Mouse (Mus musculus) brain, embryonic 18.5 days (tissue): ENCODE measurements at regions not wholly inside any gene's neighbourhood (a gene's known extent, or its start where the extent isn't known, plus 50 kb on each side); places are given as distances from the start of the nearest gene placed in this dataset.

ENCODE experiments used
- DNase-seq: peaks from one replicate; pipeline ENCODE4 v3.0.0-alpha.2; 2012; ENCODE audit warnings: low read depth, low spot score

GRCm38 (mm10) chr3:66592259-66592658 is 295.6 kb upstream of the Veph1 start:
- no peak for DNase-seq

DNA sequence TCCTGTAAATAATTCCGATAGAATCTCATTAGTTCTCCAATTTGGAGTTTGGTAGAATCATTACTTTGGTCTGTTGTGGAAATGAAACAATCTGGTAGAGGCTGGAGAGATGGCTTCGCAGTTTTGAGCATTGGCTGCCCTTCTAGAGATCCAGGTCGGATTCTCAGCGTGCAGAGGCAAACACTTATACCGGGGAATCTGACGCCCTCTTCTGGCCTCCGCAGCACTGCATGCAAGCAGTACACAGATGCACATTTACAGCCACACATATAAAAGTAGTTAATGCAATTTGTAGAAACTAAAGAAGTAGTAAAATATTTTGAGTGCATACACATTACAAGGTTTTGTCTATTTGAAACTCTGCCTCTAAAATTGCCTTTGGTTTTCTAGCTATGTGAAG is 294.1 kb upstream of the Veph1 start:
- no peak for DNase-seq

GRCm38 (mm10) chr3:66589483-66589882 is 292.8 kb upstream of the Veph1 start:
- no peak for DNase-seq

DNA sequence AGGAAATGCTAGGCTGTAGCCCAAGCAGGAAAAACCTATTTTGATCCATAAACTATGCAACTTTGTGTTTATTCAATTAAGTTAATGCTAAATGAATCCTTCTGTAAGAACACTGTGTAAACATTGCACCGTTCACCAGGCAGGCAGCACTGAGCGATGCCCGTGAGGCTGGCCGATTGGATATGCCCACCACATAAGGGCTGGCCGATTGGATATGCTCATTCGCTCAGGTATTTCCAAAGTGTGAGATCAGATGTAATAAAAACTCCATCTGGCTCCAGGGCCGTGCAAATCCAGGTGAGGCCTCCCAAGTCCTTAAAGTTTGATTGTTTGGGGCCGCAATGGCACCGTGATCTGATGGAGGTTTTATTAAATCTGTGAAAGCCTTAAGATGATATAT is 288.2 kb upstream of the Veph1 start:
- no peak for DNase-seq

DNA sequence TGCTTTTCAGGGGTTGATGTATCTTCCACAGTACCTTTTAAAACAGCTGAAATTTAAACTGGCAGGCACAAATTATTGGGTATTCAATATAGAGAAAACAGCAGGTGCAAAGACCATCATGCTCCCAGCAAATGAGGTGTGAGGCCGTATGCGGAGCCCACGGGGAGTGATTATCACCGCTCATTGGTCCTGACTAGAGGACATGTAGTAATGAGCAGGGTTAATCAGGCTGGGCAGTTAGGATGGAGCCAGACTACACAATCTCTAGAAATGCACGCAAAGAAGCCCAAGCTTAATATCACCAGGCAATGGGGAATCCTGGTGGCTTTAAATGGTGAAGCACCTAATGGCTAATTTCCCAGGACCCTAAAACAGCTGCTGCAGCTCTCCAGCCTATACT is 287.5 kb upstream of the Veph1 start:
- DNase-seq, result no peak

DNA sequence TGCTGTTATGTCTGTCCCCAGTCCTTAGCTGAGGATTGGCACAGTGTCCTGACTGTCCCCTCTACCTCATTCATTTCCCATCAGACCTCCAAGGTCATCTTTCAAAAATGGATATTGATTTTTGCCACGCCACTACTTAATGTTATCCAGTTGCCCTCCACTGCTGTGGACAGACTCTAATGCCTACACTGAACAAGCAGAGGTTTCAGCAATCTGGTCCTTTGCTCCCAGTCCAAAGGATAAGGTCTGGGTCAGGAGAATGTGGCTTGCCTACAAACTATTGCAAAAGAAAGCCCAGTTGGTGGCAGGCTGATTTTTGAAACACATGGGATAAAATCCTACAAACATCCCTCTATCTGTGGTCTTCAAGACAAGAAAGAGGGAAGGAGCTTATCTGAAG is 280.0 kb upstream of the Veph1 start:
- DNase-seq, result no peak

- no peak for DNase-seq
Observed at GRCm38 (mm10) chr3:66574321-66574720, 277.7 kb upstream of the Veph1 start.

- no peak for DNase-seq
Observed at GRCm38 (mm10) chr3:66572887-66573519, 276.4 kb upstream of the Veph1 start.

DNA sequence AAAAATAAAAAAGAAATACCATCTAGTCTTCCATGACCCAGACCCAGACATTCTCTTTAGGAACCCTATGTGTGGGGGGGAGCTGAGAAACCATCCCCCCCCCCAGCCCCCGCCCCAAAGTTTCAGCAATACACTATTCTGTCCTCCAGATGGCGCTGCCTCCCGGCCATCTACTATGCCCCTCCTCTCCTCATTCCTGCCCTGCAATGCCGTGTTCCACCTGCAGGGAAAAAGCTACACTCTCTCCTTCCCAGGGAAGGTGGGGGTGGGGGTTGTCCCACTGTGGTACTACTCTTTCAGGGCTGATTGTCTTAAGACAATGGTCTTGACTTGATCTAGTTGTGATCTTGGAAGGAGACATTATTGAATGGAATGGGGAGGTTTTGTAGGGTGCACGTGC is 273.7 kb upstream of the Veph1 start:
- DNase-seq, result no peak

- peak; percentile 12 for DNase-seq
Observed at GRCm38 (mm10) chr3:66564268-66565245, 267.9 kb upstream of the Veph1 start.

GRCm38 (mm10) chr3:66563329-66563728 is 266.7 kb upstream of the Veph1 start:
- DNase-seq, result no peak

DNA sequence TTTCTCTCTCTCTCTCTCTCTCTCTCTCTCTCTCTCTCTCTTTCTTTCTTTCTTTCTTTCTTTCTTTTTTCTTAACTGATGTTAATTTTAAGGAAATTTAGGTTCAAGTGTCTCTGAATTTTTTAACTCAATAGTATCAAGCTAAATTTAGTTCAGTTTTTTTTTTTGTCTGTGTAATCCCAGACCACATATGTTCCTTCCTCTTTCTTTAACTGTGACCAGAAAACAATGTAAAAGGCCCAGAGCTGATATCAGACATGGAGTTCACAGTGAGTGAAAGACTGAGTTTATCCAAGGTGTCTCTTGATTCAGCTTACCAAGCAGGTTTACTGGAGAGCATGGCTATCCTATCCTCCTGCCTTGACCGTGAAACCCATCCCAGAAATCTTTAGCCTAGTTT is 258.9 kb upstream of the Veph1 start:
- DNase-seq, result no peak

- DNase-seq, result no peak
Observed at GRCm38 (mm10) chr3:66550920-66551319, 254.3 kb upstream of the Veph1 start.

- DNase-seq, result no peak
Observed at GRCm38 (mm10) chr3:66546576-66546975, 249.9 kb upstream of the Veph1 start.

GRCm38 (mm10) chr3:66544139-66544933 is 247.7 kb upstream of the Veph1 start:
- DNase-seq, result no peak

GRCm38 (mm10) chr3:66542865-66543264 is 246.2 kb upstream of the Veph1 start:
- DNase-seq, result no peak

DNA sequence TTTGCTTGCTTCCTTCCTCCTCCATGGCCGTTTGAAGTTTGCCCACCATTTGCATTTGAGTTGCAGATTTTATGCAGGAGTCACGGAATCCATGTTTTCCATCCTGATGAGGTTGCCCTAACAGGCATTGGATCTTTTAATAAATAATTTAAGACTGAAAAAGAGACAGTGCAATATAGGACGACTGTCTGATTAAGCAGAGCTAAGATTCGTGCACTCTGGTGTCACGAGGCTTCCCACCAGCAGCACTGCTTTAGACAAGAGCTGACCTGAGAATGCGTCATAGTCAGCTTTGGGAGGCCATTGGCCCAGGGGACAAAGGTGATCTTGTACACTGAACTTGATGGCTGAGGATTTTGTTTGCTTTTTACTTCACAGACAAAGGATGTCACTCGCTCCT is 241.3 kb upstream of the Veph1 start:
- no peak for DNase-seq

GRCm38 (mm10) chr3:66537106-66537893 is 240.7 kb upstream of the Veph1 start:
- DNase-seq, result no peak

- no peak for DNase-seq
Observed at GRCm38 (mm10) chr3:66536673-66537072, 240.0 kb upstream of the Veph1 start.

DNA sequence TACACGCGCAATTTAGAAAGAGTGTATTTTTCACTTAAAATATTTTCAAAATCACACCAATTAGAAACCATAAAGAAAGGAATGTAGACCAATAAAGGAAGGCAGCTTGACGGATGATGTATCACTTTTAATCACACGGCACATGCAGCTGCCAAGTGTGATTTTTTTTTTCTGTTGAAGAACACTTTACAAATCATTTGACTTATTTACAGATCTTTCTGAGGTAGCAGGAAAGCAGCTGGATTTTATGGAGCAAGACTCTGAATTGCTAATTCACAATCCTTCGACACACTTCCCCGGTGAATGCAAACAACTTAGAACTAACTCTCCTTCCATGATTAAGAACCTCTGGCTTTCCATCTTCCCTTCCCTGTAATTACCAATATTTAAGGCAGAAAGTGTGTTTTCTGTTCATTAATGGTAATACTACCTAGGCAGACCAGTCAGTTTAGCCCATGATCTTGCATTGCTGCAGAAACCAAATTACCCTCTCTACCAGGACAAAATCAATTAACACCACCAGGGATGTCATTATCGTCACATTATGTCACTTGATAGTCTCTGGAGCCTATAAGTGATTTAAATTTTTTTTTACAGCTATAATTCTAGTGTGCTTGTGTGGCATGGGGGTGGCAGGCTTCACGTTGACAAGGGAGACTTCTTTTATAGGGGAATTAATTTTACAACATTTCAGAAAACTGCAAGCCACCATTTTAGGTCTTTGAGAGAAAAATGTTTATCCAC is 239.3 kb upstream of the Veph1 start:
- no peak for DNase-seq

GRCm38 (mm10) chr3:66519925-66520324 is 223.3 kb upstream of the Veph1 start:
- DNase-seq, result no peak
